Mouse (Mus musculus): ENCODE measurements around the gene Tjp1.

- TF ChIP-seq CTCF (IDR thresholded peaks at IDR 0.05) = no peak
- TF ChIP-seq EP300 (IDR thresholded peaks at IDR 0.05) = no peak
Observed at GRCm38 (mm10) chr7:65350348-65351079, 177.1 kb downstream of the Tjp1 start.
